Mouse (Mus musculus) forebrain, embryonic 15.5 days (tissue): ENCODE results near the gene Zfp429. TPM values are rescaled to one million over a fixed set of nuclear protein-coding genes. Genes with fewer than 3 reads are reported as not detected.
"Not testable (repeated sequence)": the region's sequence is repeated elsewhere in the genome, so short reads cannot be mapped to it uniquely, and the experiment has no call there.

Experiments
- ATAC-seq: fragments of 200-750 bp; cut with Nextera tagmentation; replicated peaks from 2 replicates; pipeline ENCODE4 v1.8.0; 2017; ENCODE audit warnings: mild to moderate bottlenecking, moderate TSS enrichment, moderate library complexity
- H3K27ac ChIP-seq: fragments of 300-500 bp; sonication (generic); replicated peaks from 2 replicates; pipeline ENCODE4 v1.5.1; 2015; ENCODE audit warnings: mild to moderate bottlenecking, inconsistent platforms
- H3K27me3 ChIP-seq: fragments of 300-500 bp; sonication (generic); 2 replicates; pipeline ENCODE4 v1.6.1; 2015; ENCODE audit warnings: inconsistent platforms
- H3K36me3 ChIP-seq: fragments of 300-500 bp; sonication (generic); 2 replicates; pipeline ENCODE4 v1.6.1; 2015; ENCODE audit warnings: mild to moderate bottlenecking, inconsistent platforms
- H3K4me1 ChIP-seq: fragments of 300-500 bp; sonication (generic); 2 replicates; pipeline ENCODE4 v1.6.1; 2015; ENCODE audit warnings: inconsistent platforms
- H3K4me2 ChIP-seq: fragments of 300-500 bp; sonication (generic); replicated peaks from 2 replicates; pipeline ENCODE4 v1.6.1; 2015; ENCODE audit warnings: mild to moderate bottlenecking, inconsistent platforms
- H3K4me3 ChIP-seq: fragments of 300-500 bp; sonication (generic); 2 replicates; pipeline ENCODE4 v1.5.1; 2015; ENCODE audit warnings: mild to moderate bottlenecking, inconsistent platforms
- H3K9ac ChIP-seq: fragments of 300-500 bp; sonication (generic); replicated peaks from 2 replicates; pipeline ENCODE4 v1.6.1; 2015; ENCODE audit warnings: mild to moderate bottlenecking, inconsistent platforms
- H3K9me3 ChIP-seq: fragments of 300-500 bp; sonication (generic); 2 replicates; pipeline ENCODE4 v1.6.1; 2016; ENCODE audit warnings: inconsistent platforms
- WGBS: fragments of 180-500 bp; shearing (Covaris S2); methylation state at CpG from one replicate; pipeline ENCODE4 v1.1.7; 2015; ENCODE audit warnings: mixed read lengths; 5-methylcytosine and 5-hydroxymethylcytosine counted together
- polyA plus RNA-seq: library from polyadenylated mRNA; unstranded; fragments of >200 nt; fragmentation: Nextera tagmentation; extraction: Ambion mirVana; gene quantifications from 2 replicates; pipeline ENCODE4 v1.2.1, GENCODE M21; 2015

Gene Zfp429
- polyA plus RNA-seq, 1 experiment from 2014 or later = 4.6 TPM

DNA sequence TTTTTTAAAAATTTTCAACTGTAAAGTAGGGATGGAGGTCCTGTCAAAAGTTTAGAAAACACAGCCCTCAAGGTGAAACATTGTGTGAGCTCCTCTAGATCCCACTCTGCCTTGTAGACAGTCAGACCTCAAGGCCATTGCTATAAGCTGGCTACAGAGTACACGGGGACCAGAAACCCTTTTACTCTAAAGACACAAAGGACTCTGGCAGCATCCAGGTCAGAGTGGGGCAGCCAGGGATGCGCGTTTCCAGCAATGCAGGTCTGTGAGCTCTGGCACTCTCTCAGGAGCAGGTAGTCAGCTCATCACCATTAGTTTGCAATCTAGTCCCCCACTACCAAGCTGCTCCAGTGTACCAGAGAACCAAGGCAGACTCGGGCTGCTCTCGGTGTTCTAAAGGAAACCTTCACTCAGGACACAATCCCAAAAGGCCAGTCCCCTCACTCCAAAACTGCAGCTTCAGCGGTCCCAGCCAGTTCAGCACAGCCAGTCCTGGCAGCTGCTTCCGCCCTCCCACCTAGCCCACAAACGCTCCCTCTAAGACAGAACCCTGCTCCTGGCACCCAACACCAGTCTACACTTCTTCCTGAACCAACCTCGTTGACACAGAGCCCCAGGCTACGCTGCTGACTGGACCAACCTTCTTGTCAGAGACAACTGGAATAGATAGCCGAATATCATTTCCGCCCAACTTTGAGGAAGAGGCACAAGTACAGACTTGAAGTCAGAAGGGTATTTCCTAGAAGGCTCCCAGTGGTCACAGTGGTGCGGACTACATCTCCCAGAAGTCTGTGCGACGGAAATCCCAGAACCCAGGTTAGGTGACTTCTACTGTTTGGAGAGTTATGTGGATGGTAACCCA is 24.3 kb downstream of the Zfp429 start, which contains the start of the genes Gm28041 and Zfp456:
TSS of gene Gm28041 (minus strand) at position 684 of the 862 bp plus-strand sequence.
TSS of gene Zfp456 (minus strand) at position 761 of the 862 bp plus-strand sequence.
- not testable (repeated sequence) for H3K9me3 ChIP-seq, H3K27me3 ChIP-seq, H3K27ac ChIP-seq, H3K4me1 ChIP-seq, H3K36me3 ChIP-seq
- H3K4me2 ChIP-seq = peak within 1 kb of the TSS; percentile 49
- peak; percentile 94 for ATAC-seq
- WGBS = 18% methylated on average over 13 of the region's 15 CpGs
- peak within 1 kb of the TSS; percentile 37 for H3K4me3 ChIP-seq
- H3K9ac ChIP-seq = peak within 1 kb of the TSS; percentile 32; the same call in 1 of the 2 replicates

- Histone ChIP-seq H3K9ac (peak within 1 kb of the TSS; percentile 48), H3K4me2 (peak within 1 kb of the TSS; percentile 79), H3K4me1 (peaks cover 11% of the 10 kb centered on the region), H3K9me3 (no peaks in the 10 kb centered on the region), H3K36me3 (no peaks in the 10 kb centered on the region), H3K27me3 (no peaks in the 10 kb centered on the region), H3K27ac (no peak within 1 kb of the TSS), H3K4me3 (peak within 1 kb of the TSS; percentile 67)
- ATAC-seq = peak; percentile 94
- WGBS = 0% methylated on average over 15 of the region's 15 CpGs
These were observed 39.4 kb downstream of the Zfp429 start, which contains the start of the genes Gm28044 and Zfp953 for GRCm38 (mm10) chr13:67360131-67360744. Gene Gm28044 (minus strand): TSS chr13:67360536. Gene Zfp953 (minus strand): TSS chr13:67360605.

- H3K4me2 ChIP-seq = no peak overlapping the region
- H3K36me3 ChIP-seq = no peaks in the 10 kb centered on the region
- no peak overlapping the region for H3K27ac ChIP-seq
- H3K9ac ChIP-seq = no peak overlapping the region
- no peaks in the 10 kb centered on the region for H3K27me3 ChIP-seq
- no peaks in the 10 kb centered on the region for H3K9me3 ChIP-seq
- no peak overlapping the region for H3K4me3 ChIP-seq
- no peaks in the 10 kb centered on the region for H3K4me1 ChIP-seq
- ATAC-seq = no peak
These were observed 47.8 kb downstream of the Zfp429 start for GRCm38 (mm10) chr13:67351854-67352253.

GRCm38 (mm10) chr13:67343422-67343821 is 56.2 kb downstream of the Zfp429 start:
- H3K4me2 ChIP-seq = no peak overlapping the region
- H3K4me1 ChIP-seq = no peaks in the 10 kb centered on the region
- H3K27me3 ChIP-seq = no peaks in the 10 kb centered on the region
- no peaks in the 10 kb centered on the region for H3K9me3 ChIP-seq
- ATAC-seq = no peak
- WGBS = 89% methylated on average over 2 of the region's 2 CpGs
- H3K9ac ChIP-seq = no peak overlapping the region
- H3K36me3 ChIP-seq = no peaks in the 10 kb centered on the region
- no peak overlapping the region for H3K27ac ChIP-seq
- no peak overlapping the region for H3K4me3 ChIP-seq

Other genes starting within 250 kb of the Zfp429 start
- gene Rsl1, start 226.6 kb downstream of the Zfp429 start, polyA plus RNA-seq = 6.6 and 7.8 TPM in 2 replicates
- gene Zfp455, start 205.3 kb downstream of the Zfp429 start, polyA plus RNA-seq = 2.6 and 2.7 TPM in 2 replicates
- 5.3 and 5.8 TPM in 2 replicates for gene Zfp458, start 121.4 kb downstream of the Zfp429 start, polyA plus RNA-seq
- 0.86 and 1.1 TPM in 2 replicates for gene Zfp457, start 93.3 kb downstream of the Zfp429 start, polyA plus RNA-seq
- gene Zfp595, start 67.2 kb downstream of the Zfp429 start, polyA plus RNA-seq = 1.6 and 2.2 TPM in 2 replicates
- 1.3 TPM in 1 of 2 replicates, not detected in the other for gene Gm28044, start 39.3 kb downstream of the Zfp429 start, polyA plus RNA-seq
- gene Zfp953, start 39.2 kb downstream of the Zfp429 start, polyA plus RNA-seq = 0.64 and 0.72 TPM in 2 replicates
- not detected in 2 replicates for gene Gm28041, start 24.1 kb downstream of the Zfp429 start, polyA plus RNA-seq
- gene Zfp456, start 24.0 kb downstream of the Zfp429 start, polyA plus RNA-seq = 0.61 and 0.65 TPM in 2 replicates
- gene Zfp459, start 21.6 kb upstream of the Zfp429 start, polyA plus RNA-seq = 1.3 and 1.8 TPM in 2 replicates
- 7.3 and 7.5 TPM in 2 replicates for gene Zfp874a, start 51.8 kb upstream of the Zfp429 start, polyA plus RNA-seq
- gene Zfp874b, start 84.4 kb upstream of the Zfp429 start, polyA plus RNA-seq = 3.3 and 3.9 TPM in 2 replicates
- gene Zfp58, start 100.7 kb upstream of the Zfp429 start, polyA plus RNA-seq = 12.3 and 12.6 TPM in 2 replicates
- 0.59 TPM in 1 of 2 replicates, not detected in the other for gene Gm26965, start 126.3 kb upstream of the Zfp429 start, polyA plus RNA-seq
- gene Zfp87, start 126.4 kb upstream of the Zfp429 start, polyA plus RNA-seq = 42.8 and 43.6 TPM in 2 replicates
- 15.3 and 16.2 TPM in 2 replicates for gene Zfp748, start 154.0 kb upstream of the Zfp429 start, polyA plus RNA-seq
- 5.2 and 6.7 TPM in 2 replicates for gene Zfp729b, start 209.9 kb upstream of the Zfp429 start, polyA plus RNA-seq
- 0.17 and 0.46 TPM in 2 replicates for gene Gm49345, start 237.9 kb upstream of the Zfp429 start, polyA plus RNA-seq
- gene Zfp729a, start 238.0 kb upstream of the Zfp429 start, polyA plus RNA-seq = 3.5 and 4.1 TPM in 2 replicates